Mouse (Mus musculus): ENCODE results near the gene Sestd1. TPM values are rescaled to one million over a fixed set of nuclear protein-coding genes. Genes with fewer than 3 reads are reported as not detected.

The Sestd1 gene
- polyA plus RNA-seq, 1 experiment from 2014 or later, result 38.1 TPM

- Histone ChIP-seq H3K36me3 (replicated peaks) (no peaks in the 10 kb centered on the region), H3K4me1 (no peaks in the 10 kb centered on the region), H3K27ac (no peak overlapping the region), H3K9me3 (no peaks in the 10 kb centered on the region), H3K4me2 (no peak overlapping the region), H3K27me3 (replicated peaks) (no peaks in the 10 kb centered on the region), H3K4me3 (no peak overlapping the region), H3K9ac (no peak overlapping the region)
- no peak for ATAC-seq (replicated peaks)
- 90% methylated on average over 6 of the region's 6 CpGs for WGBS
Measured at GRCm38 (mm10) chr2:77138879-77139278, 141.5 kb downstream of the Sestd1 start.

GRCm38 (mm10) chr2:77134906-77135305 lies 145.5 kb downstream of the Sestd1 start:
- no peaks in the 10 kb centered on the region for H3K27me3 ChIP-seq (replicated peaks)
- H3K9ac ChIP-seq, result no peak overlapping the region
- no peak for ATAC-seq (replicated peaks)
- whole genome bisulfite sequencing, result 68% methylated on average over 1 of the region's 1 CpGs
- no peaks in the 10 kb centered on the region for H3K4me1 ChIP-seq
- no peak overlapping the region for H3K4me3 ChIP-seq
- no peaks in the 10 kb centered on the region for H3K9me3 ChIP-seq
- no peak overlapping the region for H3K4me2 ChIP-seq
- no peak overlapping the region for H3K27ac ChIP-seq
- no peaks in the 10 kb centered on the region for H3K36me3 ChIP-seq (replicated peaks)

DNA sequence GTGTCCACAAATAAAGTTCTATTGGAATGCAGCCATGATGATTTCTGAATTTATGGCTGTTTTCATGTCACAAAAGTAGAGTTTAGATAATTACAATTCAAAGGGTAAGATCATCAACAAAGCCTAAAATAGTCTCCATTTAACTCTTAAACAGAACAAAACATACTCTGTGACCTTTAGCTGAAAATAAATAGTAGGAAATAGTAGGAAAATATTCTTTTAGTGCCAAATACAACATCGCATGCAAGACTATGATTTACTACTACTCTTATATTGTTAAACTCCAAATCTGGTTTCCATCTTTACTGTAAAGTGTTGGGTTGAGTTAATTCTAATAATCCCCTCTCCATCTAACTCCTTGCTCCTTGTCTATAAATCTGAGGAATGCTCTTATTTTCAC lies 147.0 kb downstream of the Sestd1 start:
- 93% methylated on average over 1 of the region's 1 CpGs for WGBS
- Histone ChIP-seq H3K27me3 (replicated peaks) (no peaks in the 10 kb centered on the region), H3K9me3 (no peaks in the 10 kb centered on the region), H3K27ac (no peak overlapping the region), H3K9ac (no peak overlapping the region), H3K36me3 (replicated peaks) (no peaks in the 10 kb centered on the region), H3K4me1 (no peaks in the 10 kb centered on the region), H3K4me2 (no peak overlapping the region), H3K4me3 (no peak overlapping the region)
- no peak for ATAC-seq (replicated peaks)

Other genes with a start within 250 kb of the Sestd1 start
- gene Ccdc141, start 110.0 kb downstream of the Sestd1 start, polyA plus RNA-seq (2015; fragmentation: Nextera tagmentation; extraction: Ambion mirVana), result 7.3 and 8.4 TPM in 2 replicates

Data from midbrain, embryonic 15.5 days (tissue).